Mouse (Mus musculus) lung, adult 2 months (tissue): Measurements from ENCODE around the gene Trim47. TPM values are rescaled to one million over a fixed set of nuclear protein-coding genes. Genes with fewer than 3 reads are reported as not detected.
"Not testable (repeated sequence)": the region's sequence is repeated elsewhere in the genome, so short reads cannot be mapped to it uniquely, and the experiment has no call there.

Experiments used
- DNase-seq: peaks from one replicate; pipeline ENCODE4 v3.0.0; 2022
- H3K4me1 ChIP-seq: fragments of 200-500 bp; 2 replicates; pipeline ENCODE4 v1.6.1; 2011; ENCODE audit warnings: low read length; ENCODE audit not compliant: control insufficient read depth, insufficient read depth
- H3K4me3 ChIP-seq: fragments of 200-500 bp; replicated peaks from 2 replicates; pipeline ENCODE3; 2011; ENCODE audit warnings: low read depth, mild to moderate bottlenecking, control low read depth, low read length; ENCODE audit errors: extremely low read depth
- CTCF ChIP-seq: fragments of 200-500 bp; IDR thresholded peaks from 2 replicates; pipeline ENCODE4 v1.5.1; 2011; ENCODE audit warnings: mild to moderate bottlenecking, low read length, control low read depth; ENCODE audit not compliant: insufficient read depth
- POLR2A ChIP-seq: fragments of 200-500 bp; IDR thresholded peaks from 2 replicates; pipeline ENCODE4 v1.6.1; 2011; ENCODE audit warnings: low read depth, mild to moderate bottlenecking, control low read depth, low read length, borderline replicate concordance; ENCODE audit errors: extremely low read depth
- WGBS: fragments of 180-500 bp; shearing (Covaris S2); methylation state at CpG from one replicate; pipeline ENCODE4 v1.1.7; 2018; 5-methylcytosine and 5-hydroxymethylcytosine counted together
- polyA plus RNA-seq: library from polyadenylated mRNA; depleted of rRNA; stranded (reverse); fragments of >200 nt; gene quantifications from 2 replicates; pipeline ENCODE4 v1.2.3, GENCODE M21; 2012

Trim47 gene
- polyA plus RNA-seq, 1 experiment: 44.6 TPM

DNA sequence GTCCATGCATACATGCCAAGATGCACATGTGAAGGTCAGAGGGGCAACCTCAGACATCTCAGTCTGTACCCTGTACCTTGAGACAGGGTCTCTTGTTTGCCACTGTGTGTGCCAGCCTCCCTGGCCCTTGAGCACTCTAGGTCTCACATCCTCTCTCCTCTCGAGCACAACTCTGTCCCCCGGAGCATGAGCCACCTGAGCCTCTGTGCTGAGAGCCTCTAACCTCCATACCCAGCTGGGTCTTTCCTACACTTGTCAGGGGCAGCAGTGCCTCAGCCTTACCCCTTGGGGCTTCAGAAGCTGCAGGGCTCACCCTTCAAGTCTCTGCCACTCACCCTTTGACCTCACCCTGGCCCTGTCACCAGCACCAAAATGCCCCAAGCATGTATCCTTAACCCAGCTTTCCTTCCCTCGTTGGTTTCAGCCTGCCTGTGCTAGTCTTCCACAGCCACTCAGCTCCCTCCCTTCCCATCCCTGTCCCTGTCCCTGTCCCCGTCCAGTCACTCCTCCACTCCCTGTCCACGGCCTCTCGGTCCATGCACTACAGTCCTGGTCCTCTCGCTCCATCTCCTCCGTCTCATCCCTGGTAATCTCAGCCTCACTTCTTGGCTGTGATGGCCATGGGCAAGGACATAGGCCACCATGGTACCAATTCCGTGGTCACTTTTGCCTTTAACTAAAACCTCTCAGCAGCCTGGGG is 2.2 kb upstream of the Trim47 start:
- no peak for DNase-seq
- no peak overlapping the region for H3K4me3 ChIP-seq
- 79% methylated on average over 9 of the region's 9 CpGs for WGBS
- peaks cover 23% of the 10 kb centered on the region for H3K4me1 ChIP-seq
- TF ChIP-seq POLR2A: no peak
- TF ChIP-seq CTCF: no peak

DNA sequence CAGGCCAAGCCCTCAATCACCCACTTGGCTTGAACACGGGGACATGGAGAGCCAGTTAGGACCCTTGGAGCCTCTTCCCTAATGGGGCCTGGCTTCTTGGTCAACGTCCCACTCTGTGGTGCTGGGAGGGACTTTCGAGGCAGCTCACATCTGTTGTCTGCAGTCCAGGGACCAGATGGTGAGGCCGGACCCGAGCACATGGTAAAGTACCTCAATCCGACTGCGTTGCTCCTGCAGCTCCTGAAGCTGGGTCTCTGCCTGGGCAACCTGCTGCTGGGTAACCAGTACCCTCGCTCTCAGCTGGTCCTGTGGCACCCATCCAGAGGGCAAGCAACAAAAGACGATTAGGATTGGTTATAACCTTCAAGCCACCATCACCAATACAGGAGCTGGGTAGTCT is 976 bp upstream of the Trim47 start:
- TF ChIP-seq CTCF: no peak
- TF ChIP-seq POLR2A: no peak
- DNase-seq: no peak
- H3K4me3 ChIP-seq: no peak overlapping the region
- 75% methylated on average over 9 of the region's 9 CpGs for WGBS
- peaks cover 23% of the 10 kb centered on the region for H3K4me1 ChIP-seq

DNA sequence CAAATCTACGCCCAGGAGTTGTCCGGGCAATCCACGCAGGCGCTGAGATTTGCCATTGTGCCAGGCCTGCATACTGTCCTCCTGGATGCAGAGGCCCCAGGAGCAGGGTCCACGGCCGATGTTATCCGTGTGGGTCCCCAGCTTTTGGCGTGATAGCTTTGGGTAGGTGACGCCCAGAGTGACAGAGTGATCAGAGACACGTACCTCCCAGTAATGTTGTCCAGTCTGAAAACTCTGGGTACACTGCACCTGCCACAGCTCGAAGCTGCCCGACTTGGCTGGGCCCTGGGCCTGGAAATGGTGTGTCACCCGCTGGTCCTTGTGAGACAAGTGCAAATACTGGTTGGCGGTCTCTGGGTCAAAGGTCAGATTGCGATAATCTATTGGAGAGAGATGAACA is 749 bp downstream of the Trim47 start:
- Histone ChIP-seq H3K4me3 (no peak overlapping the region), H3K4me1 (peaks cover 20% of the 10 kb centered on the region)
- DNase-seq: no peak
- TF ChIP-seq POLR2A (no peak), CTCF (no peak)
- 95% methylated on average over 15 of the region's 15 CpGs for WGBS

DNA sequence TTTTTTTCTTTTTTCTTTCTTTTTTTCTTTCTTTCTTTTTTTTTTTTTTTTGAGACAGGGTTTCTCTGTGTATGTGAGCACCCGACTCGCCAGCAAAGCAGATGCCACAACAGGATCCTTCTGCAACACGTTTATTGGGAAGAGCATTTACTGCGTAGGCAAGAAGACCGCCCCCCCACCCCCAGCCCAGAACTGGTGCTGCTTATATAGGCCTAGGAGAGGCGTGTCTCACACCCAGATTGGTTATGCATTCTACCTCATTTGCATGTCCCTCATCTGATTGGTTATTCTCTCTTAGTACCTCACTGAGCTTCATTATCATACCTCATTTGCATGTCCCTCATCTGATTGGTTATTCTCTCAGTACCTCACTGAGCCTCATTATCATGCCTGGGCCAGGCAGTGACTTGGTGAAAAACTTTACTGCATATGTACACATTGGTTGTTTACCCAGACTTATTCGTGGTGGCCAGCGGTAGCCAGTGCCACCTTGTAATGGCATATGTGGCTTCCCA is 5.2 kb downstream of the Trim47 start:
- not testable (repeated sequence) for H3K4me3 ChIP-seq, H3K4me1 ChIP-seq, DNase-seq
- 92% methylated on average over 8 of the region's 8 CpGs for WGBS

DNA sequence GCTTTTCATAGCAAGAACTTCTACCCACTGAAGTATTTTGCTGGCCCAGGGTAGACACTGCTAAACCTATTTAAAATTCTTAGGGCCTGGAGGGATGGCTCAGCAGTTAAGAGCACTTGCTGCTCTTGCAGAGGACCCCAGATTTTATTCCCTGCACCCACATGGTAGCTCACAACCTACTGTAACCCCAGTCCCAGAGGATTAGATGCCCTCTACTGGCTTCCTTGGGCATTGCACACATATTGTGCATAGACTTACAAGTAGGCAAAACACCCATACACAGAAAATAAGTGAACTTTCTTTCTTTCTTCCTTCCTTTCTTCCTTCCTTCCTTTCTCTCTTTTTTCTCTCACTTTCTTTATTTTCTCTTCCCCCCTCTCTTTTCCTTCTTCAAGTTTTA is 9.2 kb downstream of the Trim47 start:
- H3K4me3 ChIP-seq: no peak overlapping the region
- TF ChIP-seq POLR2A: no peak
- no peak for TF ChIP-seq CTCF
- DNase-seq: no peak

DNA sequence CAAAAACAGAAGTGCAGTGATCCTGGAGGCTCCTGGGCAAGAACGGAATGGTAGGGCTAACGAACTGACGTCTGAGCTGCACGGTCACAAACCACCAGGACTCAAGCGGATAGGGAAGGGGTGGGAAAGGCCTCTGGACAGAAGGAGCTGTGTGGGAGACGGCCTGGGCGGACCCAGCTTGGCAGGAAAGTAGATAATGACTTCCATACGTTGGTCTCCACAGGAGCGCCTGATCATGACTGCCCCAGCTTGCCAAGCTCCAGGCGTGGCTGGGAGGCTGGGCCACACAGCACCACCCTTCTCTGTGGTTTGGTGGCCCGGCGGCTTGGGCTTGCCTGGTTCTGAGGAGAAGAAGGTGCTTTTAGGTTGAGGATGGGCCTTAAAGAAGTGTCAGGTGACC is 9.8 kb downstream of the Trim47 start:
- 82% methylated on average over 12 of the region's 12 CpGs for WGBS
- Histone ChIP-seq H3K4me3 (no peak overlapping the region), H3K4me1 (no peaks in the 10 kb centered on the region)
- DNase-seq: no peak
- no peak for TF ChIP-seq CTCF
- no peak for TF ChIP-seq POLR2A

More for the DNA sequence above, 9.2 kb downstream of the Trim47 start:
- no peaks in the 10 kb centered on the region for H3K4me1 ChIP-seq

DNA sequence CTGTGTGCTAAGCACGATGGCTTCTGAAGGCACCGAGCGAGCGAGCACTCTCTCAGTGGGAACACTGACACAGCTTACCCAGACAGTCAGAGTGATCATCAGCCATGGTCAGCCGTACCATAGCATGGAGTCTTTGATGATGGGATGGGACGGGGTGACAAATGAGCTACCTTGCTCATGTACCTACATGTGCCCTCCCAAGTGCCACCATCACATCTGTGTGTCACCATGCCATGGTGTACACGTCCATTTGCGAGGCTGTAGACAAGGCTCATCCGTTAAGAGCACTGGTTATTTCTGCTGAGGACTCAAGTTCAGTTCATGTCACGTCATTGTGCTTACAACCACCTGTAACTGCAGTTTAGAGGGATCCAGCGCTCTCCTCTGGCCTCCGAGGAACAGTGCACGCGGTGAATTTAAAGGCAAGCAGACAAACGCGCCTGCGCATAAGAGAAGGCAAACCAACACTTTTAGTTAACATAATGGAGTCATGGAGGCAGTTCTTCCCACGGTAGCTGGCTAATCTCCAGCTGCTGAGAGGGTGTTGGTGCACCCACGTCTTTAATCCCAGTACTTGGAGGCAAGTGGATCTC is 15.3 kb downstream of the Trim47 start:
- Histone ChIP-seq H3K4me3 (no peak overlapping the region), H3K4me1 (peaks cover 8% of the 10 kb centered on the region; the same call in 1 of the 2 replicates)
- 90% methylated on average over 19 of the region's 19 CpGs for WGBS
- TF ChIP-seq CTCF (no peak), POLR2A (no peak)
- no peak for DNase-seq

DNA sequence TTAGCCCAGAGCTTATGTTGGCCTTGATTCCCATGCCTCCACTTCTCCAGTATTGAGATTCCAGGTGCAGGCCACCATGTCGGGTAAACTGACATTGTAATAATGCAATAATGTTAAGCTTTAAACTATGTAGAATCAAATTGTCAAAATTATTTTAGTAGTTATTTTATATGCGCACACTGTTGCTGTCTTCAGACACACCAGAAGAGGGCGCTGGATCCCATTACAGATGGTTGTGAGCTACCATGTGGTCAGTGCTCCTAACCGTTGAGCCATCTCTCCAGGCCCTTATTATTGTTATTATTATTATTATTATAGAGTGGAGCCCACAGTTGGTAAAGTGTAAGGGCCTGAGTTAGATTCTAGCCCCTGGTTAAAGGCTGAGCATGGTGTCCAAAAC is 15.9 kb downstream of the Trim47 start:
- TF ChIP-seq POLR2A (no peak), CTCF (0 out of 2 replicates have a peak, but pooled peaks have one; percentile 8)
- no peak for DNase-seq
- WGBS: 88% methylated on average over 4 of the region's 4 CpGs
- Histone ChIP-seq H3K4me1 (peaks cover 8% of the 10 kb centered on the region; the same call in 1 of the 2 replicates), H3K4me3 (no peak overlapping the region)

DNA sequence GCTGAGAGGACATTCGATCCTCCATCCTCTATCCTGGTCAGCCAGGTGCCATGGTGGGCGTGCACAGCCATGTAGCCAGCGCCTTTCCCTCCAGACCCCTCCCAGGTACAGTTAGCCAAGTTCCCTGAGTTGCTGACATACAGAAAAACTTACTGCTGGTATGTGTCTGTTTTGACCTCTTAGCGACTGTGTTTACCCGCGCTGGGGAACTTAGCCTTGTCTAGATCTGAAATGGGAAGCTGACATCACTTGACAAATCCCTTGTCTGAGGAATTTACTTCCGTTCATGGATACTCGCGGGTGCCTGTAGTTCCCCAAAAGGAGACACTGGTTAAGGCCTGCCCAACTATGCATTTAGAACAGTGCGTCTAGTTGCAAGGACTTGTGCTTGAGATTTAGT is 16.5 kb downstream of the Trim47 start:
- 0 out of 2 replicates have a peak, but pooled peaks have one; percentile 20 for TF ChIP-seq POLR2A
- TF ChIP-seq CTCF: no peak
- DNase-seq: no peak
- H3K4me1 ChIP-seq: peaks cover 8% of the 10 kb centered on the region; the same call in 1 of the 2 replicates
- H3K4me3 ChIP-seq: peak overlapping the region; percentile 81
- WGBS: 11% methylated on average over 10 of the region's 10 CpGs

DNA sequence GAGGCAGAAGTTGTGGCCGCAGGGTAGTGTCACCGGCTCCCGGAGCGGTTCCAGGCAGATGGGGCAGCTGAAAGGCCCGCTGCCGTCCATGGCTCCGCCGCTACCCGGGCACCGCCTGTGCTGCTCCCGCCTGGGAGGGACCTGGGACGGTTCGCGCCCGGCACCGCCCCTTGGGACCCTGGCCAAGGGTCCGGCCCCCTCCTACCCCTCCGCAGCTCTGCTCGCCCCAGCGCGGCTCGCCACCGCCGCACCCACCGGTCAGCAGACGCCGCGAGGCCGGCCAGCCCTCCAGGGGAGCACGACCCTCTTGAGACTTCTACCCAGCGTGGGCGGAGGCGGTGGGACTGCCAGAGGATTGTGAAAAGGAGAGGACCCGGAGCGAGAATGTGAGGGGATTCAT is 16.9 kb downstream of the Trim47 start:
- peak; percentile 77 for DNase-seq
- TF ChIP-seq POLR2A (peak; percentile 50; the same call in 1 of the 2 replicates), CTCF (no peak)
- WGBS: under 1% methylated on average over 35 of the region's 35 CpGs
- H3K4me1 ChIP-seq: peaks cover 8% of the 10 kb centered on the region; the same call in 1 of the 2 replicates
- H3K4me3 ChIP-seq: peak overlapping the region; percentile 81
